Mouse (Mus musculus): Measurements from ENCODE around the gene Casz1.

Gene Casz1

DNA sequence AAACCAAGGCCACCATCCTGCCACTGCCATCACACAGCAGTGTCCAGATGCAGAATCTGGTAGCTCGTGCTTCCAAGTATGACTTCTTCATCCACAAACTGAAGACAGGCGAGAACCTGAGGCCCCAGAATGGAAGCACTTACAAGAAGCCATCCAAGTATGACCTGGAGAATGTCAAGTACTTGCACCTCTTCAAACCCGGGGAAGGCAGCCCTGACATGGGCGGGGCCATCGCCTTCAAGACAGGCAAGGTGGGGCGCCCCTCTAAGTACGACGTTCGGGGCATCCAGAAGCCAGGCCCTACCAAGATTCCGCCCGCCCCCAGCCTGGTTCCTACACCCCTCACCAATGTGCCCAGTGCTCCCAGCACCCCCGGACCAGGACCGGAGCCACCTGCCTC, 128.9 kb downstream of the Casz1 start:
- no peak for DNase-seq (ENCODE audit: low read depth, low spot score)

DNA sequence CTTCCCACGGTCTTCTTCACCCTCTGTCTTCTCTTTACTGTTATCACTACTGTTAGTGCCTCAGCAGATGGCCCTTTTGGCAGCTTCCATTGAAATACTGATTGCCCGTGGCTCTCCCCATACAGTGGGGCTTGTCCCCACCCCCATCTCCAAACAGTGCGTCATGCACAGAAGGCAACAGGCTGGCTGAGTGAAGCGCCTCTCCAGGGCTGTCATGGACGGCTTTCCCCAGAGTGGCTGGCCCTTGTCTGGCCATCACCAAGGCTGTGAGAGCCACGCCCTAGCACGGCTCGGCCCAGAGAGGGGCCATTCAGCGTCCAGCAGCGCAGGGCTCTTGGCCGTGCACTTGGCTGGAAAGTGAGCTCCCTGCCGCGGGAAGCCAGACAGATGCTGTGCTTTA, 131.0 kb downstream of the Casz1 start:
- DNase-seq (ENCODE audit: low read depth, low spot score): no peak

DNA sequence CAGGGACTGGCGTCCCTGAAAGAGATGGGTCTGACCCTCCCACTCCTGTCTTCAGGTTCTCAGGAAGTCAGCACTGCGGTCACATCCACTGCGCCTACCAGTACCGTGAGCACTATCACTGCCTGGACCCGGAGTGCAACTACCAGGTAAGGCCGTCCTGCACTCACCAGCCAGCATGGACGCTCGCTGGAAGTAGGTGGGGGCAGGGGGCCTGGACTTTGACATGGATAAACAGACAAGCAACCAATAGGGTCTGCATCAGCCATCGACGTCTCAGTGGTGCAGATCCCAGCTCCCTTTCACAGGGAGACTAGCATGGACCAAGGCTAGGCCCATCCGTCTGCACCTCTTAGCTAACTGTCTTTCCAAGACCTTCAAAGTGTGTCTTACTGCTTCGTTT, 131.9 kb downstream of the Casz1 start:
- no peak for DNase-seq (ENCODE audit: low read depth, low spot score)

DNA sequence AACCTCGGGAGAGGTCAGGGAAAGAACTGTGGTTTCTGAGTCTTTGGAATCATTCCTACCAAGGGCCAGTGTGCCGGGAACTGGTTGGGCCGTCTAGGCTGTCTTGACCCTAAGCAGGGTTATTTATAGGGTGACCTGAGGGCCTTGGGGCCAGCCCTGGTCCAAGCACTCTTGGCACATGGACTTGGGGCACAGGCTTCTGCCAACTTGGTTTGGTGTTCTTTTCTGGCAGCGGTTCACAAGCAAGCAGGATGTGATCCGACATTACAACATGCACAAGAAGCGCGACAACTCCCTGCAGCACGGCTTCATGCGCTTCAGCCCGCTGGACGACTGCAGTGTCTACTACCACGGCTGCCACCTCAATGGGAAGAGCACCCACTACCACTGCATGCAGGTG, 132.5 kb downstream of the Casz1 start:
- no peak for DNase-seq (ENCODE audit: low read depth, low spot score)

DNA sequence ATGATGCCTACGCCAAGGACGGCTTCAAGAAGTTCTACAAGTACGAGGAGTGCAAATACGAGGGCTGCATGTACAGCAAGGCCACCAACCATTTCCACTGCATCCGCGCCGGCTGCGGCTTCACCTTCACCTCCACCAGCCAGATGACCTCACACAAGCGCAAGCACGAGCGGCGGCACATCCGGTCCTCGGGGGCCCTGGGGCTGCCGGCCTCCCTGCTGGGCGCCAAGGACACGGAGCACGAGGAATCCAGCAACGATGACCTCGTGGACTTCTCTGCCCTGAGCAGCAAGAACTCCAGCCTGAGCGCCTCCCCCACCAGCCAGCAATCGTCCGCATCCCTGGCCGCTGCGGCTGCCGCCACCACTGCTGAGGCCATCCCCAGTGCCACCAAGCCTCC, 134.3 kb downstream of the Casz1 start:
- DNase-seq (ENCODE audit: low read depth, low spot score): no peak

DNA sequence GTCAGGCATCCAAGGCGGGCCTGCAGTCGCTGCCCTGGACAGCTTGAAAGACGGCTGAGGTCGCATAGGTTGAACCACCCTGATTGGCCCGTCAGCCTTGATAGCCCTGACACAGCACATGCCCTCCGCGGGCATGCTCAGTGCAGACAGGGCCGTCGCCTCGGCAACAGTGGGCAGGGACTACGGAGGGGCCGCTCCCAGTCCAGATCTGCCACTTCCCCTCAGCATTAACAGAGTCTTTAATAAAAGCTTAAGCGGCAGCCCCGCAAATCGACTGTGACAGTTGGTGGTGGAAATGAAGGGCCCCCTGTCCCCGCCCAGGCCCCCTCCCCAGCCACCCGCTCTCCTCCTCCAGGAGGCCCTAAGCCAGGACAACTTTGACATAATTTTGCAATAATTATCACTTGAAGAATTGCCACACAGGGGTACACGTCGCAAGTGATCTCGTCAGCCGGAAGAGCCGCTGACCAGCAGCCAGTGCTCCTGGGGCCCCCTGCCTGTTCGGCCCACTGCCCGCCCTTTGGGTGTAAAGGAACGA, 136.5 kb downstream of the Casz1 start:
- peak; percentile 29 for DNase-seq (ENCODE audit: low read depth, low spot score)

DNA sequence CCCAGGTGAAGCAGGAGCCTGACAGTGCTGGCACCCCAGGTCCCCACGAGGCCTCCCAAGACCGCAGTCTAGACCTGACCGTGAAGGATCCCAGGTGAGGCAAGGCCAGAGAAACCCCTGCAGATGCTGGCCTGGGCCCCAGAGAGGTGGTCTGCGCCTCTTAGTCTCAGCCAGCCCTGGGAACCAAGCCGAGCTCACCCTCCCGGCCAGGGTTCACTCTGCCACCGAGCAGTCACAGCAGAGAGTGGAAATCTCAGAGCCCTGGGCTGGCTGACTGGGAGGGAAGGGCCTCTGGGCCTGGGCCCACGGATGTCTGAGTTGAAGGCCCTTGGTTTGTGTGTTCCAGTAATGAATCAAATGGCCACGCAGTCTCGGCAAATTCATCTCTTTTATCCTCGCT, 137.1 kb downstream of the Casz1 start:
- DNase-seq (ENCODE audit: low read depth, low spot score): no peak

DNA sequence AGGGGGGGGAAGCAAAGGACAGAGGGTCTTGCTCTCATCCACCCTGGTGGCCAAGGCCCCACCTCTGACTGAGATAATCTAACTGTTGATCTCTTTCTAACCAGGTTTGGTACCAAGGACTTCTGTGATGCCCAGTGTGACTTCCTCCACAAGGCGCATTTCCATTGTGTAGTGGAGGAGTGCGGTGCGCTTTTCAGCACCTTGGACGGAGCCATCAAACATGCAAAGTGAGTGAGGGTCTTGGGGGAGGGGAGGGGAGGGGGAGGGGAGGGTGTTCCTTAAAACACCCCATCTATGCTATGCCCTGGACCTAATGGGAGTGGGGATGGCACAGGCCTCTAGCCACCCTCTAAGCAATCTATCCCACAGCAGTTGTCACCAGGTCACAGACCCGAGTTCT, 138.9 kb downstream of the Casz1 start:
- DNase-seq (ENCODE audit: low read depth, low spot score): no peak

DNA sequence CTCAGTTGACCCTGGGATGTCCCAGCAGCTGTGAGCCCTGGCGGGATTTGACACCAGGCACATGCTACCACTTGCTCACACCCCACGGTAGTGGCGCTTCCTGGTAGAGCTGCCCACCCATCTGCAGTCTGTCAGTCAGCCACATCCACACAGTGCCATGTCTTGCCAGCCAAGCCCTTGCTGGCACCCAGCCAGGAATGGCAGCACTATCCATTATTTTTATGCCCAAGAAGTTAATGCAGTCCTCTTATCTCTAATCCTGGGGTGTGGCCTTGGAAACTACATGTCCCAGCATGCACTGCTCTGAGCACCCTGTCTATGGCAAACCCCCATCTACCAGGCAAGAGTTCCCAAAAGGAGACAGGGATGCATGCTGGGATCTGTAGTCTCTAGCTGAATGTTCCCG, 141.2 kb downstream of the Casz1 start:
- DNase-seq (ENCODE audit: low read depth, low spot score): peak; percentile 47

DNA sequence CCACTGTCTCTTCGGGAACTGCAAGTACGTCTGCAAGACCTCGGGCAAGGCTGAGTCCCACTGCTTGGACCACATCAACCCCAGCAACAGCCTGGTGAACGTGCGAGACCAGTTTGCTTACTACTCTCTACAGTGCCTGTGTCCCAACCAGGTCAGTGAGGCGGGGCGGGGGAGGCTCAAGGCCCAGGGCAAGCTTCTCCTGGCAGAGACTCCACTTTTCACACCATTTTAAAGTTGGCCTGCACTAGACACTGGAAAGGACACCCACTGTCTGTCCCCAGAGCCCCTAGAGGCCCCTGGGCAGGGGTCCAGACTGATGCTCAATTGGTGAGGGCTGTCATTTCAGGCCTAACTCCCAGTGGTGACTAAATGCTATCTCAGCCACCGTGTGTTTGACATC, 141.8 kb downstream of the Casz1 start:
- DNase-seq (ENCODE audit: low read depth, low spot score): no peak

DNA sequence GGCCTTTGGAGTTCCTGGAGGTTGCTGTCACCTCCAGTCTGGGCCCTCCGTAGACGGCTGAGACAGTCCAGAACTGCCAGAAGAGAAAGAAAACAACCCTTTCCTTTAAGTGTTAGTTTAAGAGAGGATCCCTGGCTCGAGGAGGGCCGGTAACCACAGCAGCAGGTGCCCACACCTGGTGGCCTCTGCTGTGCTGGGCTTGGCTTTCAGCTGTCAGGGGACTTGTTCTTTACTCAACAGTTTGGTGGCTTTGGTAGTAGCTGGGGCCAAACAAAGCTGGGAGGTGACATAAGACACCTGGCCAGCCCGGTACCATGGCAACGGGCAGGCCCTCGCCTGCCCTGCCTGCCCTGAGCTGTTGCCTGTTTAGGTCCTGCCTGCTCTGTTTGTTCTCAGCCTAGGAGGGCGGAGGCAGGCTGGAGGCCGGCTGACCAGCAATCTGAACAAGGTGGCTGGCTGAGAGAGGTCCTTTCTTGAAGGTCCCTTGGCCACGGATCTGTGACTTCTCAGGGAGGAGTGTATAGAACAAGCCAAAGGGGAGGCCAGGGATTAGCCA, 143.7 kb downstream of the Casz1 start:
- no peak for DNase-seq (ENCODE audit: low read depth, low spot score)

DNA sequence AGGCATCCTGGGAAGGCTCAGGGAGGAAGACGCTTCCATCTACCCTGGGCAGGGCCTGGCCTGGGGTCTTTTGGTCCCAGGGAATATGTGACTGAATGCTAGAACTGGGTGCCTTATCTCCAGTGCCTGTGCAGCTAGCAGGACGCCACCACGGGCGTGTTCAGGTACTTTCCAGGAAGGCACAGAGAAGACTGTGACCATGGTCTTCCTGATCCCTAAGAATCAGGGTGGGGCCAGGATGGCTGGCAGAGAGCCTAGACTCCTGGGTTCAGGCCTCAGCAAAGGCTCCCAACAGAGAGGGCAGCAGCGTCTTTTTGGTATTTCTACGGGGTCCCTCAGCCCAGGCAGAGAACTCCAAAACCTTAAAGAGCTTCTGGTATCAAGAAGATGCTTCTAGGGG, 146.3 kb downstream of the Casz1 start:
- no peak for DNase-seq (ENCODE audit: low read depth, low spot score)

DNA sequence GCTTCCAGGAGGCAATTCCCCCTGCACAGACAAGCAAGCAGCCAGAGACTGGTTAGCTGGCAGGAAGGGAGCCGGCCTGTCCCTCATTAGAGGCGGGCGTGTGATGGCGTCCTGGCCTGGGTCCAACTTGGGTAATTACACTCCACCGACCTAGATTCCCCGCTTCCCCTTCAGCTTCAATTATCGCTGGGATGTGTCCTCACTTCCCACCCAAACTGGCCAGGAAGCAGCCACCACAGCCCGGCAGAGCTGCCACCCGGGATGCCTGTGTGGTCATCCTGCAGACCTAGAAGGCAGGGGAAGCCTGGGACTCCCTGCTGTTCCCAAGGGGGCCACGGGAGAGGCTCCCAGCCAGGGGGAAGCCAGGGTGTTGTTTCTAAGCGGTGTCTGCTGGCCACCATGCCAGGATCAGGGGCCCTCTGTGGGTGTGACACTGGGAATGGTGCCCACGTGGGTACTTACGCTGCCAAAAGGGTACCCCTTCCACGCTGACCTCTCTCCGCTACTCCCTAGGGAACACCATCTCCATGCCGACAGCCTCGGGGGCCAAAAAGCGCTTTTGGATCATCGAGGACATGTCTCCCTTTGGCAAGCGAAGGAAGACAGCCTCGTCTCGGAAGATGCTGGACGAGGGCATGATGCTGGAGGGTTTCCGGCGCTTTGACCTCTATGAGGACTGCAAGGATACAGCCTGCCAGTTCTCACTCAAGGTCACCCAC, 146.9 kb downstream of the Casz1 start:
- DNase-seq (ENCODE audit: low read depth, low spot score): no peak

DNA sequence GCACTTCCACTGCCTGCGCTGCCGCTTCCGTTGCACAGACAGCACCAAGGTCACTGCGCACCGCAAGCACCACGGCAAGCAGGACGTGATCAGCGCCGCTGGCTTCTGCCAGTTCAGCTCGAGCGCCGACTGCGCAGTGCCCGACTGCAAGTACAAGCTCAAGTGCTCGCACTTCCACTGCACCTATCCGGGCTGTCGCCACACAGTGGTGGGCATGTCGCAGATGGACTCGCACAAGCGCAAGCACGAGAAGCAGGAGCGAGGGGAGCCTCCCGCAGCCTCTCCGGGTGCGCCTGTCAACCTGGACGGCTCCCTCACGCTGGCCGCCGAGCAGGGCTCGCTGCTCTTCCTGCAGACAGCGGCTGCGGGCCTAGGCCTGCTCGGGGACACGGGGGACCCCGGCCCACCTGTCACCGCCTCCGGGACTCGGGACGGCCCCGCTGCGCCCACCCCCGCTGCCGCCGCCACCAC, 147.6 kb downstream of the Casz1 start:
- peak; percentile 26 for DNase-seq (ENCODE audit: low read depth, low spot score)

DNA sequence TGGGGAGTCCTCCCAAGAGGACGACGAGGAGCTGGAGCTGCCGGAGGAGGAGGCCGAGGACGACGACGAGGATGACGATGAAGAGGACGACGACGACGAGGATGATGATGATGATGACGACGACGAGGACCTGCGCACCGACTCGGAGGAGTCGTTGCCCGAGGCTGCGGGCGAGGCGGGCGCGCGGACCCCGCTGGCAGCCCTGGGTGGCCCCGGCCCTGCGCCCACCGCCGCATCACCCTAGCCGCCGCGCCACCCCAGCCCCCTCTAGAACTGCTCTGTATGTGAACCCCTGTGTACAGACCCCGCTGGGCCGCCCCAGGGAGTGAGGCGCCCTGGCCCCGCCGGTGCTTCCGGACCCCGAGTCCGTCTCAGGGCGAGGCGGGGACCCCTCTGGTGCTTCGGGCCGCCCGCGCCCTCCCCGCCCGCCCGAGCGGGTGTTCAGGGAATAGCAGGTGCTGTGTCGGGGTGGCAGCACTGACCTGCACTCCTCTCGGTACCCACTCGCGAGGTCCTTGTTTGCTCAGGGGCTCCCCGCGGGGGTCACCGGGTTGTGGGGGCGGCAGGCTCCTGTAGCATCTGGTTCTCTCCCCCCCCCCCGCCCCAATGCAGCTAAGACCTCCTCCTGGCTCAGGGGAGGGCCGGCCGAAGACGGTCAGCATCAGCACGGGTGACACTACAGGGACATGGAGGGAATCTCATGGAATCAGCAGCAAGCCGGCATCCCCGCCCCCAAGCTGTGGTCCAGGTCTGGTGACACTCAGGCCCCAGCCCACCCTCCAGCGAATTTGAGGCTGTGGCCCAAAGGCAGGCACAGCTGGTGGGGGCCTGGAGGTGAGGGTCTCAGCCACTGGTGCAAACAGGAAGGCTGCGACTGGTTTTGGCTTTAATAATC, 148.3 kb downstream of the Casz1 start:
- DNase-seq (ENCODE audit: low read depth, low spot score): no peak

DNA sequence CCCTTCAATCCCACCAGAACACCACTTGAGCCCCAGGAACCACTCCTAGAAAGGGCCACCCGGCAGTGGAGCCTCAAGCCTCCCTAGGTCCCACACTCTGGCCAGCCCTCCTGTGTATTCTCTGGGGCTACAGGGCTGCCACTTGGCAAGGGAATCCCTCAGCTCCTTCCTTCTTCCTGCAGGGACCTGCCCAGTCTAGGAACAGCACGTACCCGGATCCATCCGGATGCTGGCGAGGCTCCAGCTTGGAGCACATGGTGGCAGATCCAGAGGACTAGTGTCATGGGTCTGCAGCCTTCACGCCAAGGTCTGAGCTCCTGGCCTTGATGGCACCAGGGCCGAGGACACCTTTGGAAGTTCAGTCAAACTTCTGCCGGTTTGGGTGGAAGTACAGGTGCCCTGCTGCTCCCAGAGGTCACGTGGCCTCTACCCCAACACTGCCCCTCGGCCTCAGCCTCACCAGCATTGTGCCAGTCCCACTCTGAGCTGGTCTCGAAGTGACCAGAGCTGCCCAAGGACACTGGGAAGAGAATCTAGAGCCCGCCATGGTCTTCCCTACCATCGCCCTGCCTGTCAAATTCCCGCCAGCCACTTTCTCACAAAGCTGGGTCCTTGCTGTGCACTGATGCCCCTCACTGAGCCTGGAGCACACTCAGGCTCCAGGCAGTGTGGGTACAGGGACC, 151.0 kb downstream of the Casz1 start:
- DNase-seq (ENCODE audit: low read depth, low spot score): no peak

DNA sequence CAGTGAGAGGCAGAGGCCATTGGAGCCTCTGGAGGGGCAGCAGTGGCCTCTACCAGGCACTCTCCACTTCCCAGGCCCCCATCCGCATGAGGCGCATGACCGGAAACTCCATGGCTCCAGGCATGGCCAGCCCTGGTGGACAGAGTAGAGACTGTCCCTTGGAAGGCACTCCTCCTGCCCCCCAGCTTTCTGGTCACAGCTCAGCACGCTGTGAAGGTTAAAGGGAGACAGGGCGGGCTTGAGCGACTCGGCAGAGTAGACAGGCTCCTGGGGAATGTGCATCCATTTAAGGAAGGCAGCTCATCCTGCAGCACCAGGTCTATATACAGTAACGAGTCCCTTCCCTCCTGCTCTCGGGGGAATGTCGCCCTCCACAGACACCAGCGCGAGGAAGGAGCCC, 155.8 kb downstream of the Casz1 start:
- no peak for DNase-seq (ENCODE audit: low read depth, low spot score)

DNA sequence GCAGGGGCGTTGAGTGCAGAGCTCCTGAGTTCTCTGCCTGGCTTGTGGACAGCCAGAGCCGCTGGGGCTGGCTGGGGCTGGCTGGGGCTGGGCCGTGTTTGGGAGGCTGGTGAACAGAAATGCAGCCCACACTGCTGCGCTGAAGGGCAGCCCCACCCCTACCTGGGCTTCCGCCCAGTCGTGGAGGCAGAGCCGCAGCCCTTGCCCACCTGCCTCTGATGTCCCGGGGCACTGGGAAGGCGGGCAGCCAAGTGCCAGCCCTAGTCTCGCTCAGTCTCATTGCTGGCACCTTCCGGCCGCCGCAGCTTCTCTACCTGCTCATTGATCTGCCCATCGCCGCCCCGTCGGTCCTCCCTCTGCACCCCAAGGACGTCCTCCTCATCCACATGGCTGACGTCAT, 156.9 kb downstream of the Casz1 start:
- DNase-seq (ENCODE audit: low read depth, low spot score): no peak

DNA sequence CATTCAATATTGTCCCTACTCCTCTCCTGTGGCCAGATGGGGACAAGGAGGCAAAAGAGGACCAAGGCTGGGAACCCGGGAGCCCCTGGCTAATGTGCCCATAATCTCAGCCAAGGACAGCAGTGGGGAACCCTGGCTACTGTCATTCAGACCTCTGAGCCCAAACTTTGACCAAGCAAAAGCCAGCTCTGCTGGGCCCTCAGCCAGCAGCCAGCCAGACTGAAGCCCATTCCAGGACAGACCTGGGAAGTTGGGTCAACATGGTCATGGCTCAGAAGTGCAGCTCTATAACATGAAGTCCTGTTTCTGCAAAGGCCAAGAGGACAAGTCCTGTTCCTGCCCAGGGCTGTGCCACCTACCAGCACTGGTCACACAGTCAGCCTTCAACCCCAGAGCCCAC, 157.9 kb downstream of the Casz1 start:
- DNase-seq (ENCODE audit: low read depth, low spot score): no peak

DNA sequence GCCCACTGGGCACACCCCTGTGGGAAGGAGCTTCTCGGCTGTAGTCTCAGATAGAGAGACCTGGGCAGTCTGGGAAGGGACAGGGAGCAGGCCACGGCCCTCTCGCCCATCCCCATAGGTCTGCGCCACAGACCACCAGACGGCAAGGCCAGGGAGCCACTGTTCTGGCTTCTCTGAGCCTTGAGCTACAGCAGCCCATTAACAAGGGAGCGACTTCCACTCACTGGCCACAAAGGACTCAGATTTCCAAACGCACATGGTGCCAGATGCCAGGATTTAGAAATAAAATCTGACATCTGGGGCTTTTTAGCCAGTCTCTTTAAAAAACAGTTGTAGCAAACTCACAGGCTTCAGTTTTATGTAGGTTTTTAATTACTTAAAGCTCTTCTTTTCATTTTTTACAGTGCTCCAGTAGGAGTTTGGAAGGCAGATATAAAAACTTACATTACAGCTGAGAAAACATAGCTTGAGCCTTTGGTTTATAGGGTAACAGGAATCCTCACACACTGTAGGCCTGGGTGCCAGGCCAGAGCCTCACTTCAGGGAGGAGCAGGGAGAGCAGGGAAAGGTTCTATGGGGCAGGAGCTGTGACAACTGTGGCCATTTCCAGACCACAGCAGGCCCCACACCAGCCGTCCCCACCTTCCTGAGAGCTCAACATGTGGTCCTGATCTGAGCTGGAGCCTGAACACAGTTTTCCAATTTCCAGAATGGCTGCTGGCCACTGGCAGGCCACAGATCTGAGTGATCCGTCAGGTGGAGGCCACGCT, 160.5 kb downstream of the Casz1 start:
- DNase-seq (ENCODE audit: low read depth, low spot score): no peak

DNA sequence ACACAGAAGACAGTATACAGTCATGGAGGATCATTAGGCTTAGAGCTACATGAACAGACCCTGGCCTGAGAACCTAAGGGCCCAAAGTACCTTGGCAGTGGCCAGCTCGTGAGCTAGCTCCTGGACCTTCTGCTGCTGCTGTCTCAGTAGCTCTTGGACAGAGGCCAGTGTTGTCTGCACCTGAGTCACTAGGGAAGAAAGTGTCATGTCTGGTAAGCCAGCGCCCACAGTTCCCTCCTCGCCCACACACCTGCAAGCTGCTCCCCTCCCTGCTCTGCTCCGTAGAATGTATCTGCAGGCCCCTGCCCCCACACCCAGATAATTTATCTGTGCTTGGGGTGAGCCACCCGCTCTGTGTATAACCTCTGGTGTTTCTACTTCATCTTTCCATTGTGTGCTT, 161.9 kb downstream of the Casz1 start:
- DNase-seq (ENCODE audit: low read depth, low spot score): no peak

All from WW6 (cell line).